Mouse (Mus musculus) right cerebral cortex, postnatal 10 days (tissue): ENCODE results near the gene Meox1.

Experiments used
- DNase-seq, 2 experiments: peaks; one replicate each; pipeline ENCODE4 v3.0.0; 2021; ENCODE audit warnings: low spot score in 2 of 2

Meox1 gene

DNA sequence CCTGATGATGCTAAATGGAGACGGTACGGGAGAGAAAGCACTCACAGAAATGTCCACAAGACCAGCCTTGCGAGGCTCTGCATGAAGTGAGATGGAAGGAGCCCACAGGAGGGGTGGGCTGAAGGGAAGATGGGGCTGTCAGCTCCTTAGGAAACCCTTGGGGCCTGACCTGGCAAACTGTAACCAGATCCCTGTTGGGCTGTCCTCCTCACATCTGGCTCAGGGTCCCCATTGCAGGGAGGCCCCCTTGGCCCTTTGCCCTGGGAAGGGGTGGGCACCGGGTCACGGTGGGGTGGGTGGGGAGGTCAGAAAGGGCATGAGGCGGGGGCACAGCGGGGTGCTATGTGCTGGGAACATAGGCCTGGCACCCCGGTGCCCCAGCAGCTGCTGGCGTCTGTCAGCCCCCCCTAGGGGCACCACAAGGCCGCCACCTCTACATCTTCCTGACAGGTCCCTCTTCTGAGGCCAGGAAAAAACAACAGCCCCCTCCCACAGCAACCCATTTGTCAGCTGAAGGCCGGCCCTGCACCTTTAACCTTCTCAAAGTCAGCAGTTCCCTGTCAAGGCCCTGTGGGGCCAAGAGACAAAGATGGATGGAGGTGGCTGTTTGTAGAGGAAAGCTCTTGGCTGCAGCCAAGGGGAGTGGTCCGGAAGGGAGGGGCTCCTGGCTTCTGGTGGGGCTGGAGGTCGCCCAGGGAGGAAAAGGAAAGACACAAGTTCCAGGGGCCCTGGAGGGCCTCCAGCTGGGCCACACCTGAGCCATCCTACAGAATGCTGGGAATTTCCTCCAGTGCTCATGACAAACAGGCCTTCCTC is 2.6 kb upstream of the Meox1 start:
- DNase-seq: no peak

DNA sequence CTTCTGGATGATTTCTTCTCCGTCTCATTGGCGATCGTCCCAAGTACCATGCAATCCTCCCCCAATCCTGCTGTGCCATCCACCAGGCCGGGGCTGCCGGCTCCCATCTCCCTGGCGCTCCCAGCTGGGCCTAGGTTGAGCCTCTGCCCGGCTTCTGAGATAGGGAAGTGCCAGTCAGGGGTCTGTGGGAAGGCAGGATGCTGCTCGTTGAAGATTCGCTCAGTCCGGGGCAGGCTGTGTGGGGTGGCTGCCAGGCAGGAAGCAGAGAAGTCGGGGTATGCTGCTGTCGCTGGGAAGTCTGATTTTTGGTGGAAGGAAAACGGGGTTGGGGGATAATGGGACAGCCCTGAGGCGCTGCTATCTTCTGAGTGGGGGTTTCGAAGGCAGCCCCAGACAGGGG is 614 bp downstream of the Meox1 start:
- no peak for DNase-seq

DNA sequence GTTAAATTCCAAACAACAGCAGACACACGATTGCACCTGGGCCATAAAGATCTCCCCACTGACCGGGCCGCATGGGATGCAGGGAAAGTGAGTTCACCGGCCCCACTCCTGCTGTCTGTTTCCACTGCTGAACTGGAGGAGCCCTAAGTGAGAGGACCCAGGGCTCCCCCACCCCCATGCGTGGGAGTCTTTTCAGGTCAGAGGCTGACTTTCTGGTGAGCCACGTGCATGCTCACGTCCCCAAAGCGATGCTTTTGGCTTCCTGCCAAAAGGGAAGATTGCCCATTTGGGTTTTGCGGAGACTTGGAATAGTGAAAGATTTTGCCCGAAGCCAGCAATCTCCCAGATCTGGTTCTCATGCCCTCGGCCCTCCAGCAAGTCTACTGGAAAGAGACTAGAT is 2.7 kb downstream of the Meox1 start:
- DNase-seq: peak; percentile 42

DNA sequence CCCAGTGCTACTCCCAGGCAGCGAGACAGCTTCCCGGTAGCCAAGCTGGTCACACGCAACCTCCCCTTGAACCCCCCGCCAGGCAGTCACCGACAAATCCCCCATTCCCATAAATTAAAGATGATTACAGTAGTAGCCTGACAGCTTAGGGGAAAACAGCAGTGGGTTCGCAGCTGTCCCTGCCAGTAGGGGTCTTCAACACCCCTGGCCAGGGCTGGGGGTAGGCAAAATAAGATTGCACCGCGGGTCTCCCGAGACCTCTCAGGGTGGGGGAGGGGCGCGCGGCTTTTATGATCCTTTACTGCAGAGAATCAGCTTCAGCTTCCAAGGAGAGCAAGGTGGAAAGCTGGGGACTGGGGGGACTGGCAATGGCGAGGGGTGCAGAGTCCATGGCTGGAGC is 4.4 kb downstream of the Meox1 start:
- peak in 1 of 2 experiments; percentile 47 for DNase-seq

DNA sequence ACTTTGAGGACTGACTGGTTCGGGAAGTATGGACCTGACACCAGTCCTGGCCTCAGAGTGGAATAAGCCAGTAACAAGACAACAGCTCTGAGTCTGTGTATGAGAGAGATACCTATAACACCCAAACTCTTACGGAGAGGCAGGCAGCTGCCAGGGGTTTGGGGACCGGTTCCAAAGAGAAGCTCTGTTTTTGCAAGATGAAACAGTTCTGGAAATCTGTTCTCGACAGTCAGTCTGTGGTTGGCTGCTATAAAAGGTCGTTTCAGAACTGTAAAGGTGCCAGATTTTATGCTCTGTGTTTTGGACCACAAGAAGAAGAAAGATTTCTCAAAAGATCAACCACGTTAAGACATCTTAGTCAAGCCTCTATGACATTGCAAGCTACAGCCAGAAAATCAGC is 5.4 kb downstream of the Meox1 start:
- peak in 1 of 2 experiments; percentile 55 for DNase-seq

DNA sequence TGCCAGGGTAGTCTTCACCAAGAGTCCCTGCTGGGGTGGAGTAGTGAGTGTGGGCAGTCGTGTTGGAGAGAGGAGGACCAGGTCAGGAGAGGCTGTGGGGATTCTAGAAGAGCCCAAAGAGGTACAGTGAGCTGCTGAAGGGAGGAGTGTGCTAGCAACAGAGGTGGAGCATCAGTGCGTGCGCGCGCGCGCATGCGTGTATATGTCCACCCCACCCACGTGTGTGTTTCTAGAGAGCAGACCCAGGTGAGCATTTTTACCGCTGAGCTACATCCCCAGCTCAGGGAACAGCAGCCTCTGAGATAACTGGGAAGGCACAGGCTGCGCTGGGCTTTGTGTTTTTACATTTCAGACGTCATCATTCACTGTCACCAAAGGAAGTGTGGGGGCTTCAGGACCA is 7.7 kb downstream of the Meox1 start:
- no peak for DNase-seq

DNA sequence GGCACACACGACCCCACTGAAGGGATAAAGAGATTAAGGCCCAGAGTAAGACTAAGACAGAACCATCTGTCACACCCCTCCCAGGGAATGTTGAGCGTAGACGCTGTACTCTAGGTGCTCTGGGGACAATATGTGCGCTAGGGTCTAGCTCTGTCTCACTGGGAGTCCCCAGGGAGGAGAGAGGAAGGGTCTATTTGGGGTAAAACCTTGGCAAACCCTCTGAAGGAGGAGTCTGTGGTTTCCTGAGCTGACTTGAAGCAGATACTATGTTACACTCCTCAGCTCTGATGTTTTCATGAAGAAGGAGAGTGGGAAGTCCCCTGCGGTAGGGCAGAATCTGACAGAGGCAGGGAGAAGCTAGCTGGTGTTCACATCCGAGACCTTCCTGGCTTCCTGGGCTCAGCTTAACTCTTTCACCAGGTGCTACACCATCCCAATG is 8.3 kb downstream of the Meox1 start:
- DNase-seq: no peak

DNA sequence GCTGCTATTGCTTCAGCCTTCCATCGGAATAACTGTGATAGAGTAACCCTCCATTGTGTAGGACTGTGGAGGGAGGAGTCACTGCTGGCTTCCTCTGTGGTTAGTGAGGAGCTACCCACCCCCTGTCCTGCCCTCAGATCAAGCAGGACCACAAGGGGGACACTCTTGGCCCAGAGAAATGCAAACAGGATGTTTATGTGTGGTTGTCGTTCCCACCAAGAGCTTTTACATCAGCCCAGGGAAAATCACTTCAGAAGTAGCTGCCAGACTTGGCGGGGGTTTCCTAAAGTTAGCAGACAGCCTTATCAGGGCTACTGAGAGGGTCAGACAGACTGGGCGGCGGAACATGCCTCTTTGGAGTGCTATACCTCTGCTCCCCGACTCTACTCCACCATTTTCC is 8.9 kb downstream of the Meox1 start:
- no peak for DNase-seq

DNA sequence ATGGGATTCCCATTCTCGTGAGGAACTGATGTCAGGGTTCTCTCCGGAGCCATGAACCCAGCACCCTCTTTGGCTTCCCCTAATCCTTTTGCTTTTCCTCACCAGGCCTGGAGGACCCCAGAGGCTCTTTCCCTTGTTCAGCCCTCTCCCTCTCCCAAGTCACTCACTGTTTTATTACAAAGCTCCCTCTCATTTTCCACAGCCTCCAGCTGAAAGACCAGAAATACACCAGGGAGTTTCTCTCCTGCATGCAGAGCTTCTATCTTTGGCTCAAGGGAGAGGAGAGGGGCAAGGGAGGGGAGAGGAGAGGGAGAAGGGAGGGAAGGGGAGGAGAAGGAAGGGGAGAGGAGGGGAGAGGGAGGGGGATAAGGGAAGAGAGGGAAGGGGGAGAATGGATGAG is 10.3 kb downstream of the Meox1 start:
- DNase-seq: no peak

DNA sequence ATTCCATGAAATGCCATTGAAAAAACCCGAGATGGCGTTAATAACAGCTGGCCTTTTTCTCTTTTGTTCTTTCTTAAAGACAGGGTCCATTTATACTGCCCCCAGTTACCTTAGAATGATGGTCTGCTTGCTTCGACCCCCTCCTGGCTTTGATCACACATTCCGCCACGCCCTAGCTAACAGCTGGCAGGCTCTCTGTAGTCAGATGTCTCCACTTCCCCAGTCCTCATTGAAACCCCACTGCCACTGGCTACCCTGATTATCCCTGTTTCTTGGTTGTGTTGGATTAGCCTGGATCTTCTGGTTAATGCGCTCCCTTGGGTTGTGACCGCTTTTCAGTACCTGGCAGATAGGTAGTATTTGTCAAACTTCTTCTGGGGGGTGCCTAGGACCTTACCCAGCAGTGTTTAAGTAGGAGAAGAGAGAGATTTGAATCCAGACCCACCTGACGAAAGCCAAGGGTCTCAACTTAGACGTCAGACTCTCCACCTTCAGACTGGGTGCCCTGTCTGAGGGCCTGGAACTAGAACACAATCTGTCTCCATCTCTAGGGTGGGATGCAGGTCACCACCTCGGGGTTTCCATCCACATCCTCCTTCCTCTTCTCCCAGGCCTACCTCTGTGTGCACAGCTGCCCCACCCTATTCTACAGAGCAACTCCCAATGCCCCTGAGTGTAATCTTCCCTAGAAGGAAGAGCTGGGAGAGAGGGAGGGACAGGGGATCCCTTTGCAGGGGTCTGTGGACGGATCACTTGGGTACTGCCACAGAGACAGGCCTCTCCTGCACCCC is 11.5 kb downstream of the Meox1 start:
- no peak for DNase-seq

DNA sequence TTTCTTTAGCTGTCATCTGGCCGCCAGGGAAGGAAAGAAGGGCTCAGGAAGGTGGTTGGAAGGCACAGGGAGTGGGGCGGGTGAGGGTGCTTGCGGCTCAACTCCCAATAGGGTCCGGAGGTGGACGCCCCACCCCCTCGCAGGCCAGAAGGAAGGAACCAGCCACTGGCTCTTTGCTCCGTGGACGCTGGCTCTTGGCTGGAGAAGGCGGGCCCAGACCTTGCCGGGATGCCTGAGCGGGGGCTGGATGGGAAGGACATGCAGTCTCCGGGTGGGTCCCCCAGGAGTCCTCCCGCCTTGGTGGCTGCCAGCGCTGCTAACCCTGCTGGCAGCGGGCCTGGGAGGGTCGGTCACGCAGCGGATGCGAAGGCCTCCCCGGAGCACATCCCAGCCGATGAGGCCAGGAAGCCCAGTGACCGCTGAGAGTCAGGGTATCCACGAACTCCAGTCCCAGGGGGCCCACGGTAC is 12.5 kb downstream of the Meox1 start:
- DNase-seq: peak; percentile 57 to 63

DNA sequence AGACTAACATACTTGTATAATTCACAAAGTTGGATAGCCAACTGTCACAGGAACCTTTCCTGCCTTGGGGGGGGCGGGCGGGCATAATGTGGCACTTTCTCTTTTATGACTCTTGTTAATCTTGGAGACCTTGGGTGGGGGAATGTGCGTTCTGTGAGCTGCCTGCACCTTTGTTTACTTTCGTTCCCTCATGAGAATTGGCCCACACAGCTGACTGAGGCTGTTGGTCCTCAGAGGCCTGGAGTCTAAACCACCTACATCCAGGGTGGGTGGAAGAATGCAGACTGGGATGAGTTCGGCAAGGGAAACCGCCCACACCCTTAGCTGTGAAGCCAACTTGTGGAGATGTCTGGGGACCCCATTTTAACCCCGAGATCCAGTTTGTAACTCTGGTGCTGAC is 13.0 kb downstream of the Meox1 start:
- no peak for DNase-seq

DNA sequence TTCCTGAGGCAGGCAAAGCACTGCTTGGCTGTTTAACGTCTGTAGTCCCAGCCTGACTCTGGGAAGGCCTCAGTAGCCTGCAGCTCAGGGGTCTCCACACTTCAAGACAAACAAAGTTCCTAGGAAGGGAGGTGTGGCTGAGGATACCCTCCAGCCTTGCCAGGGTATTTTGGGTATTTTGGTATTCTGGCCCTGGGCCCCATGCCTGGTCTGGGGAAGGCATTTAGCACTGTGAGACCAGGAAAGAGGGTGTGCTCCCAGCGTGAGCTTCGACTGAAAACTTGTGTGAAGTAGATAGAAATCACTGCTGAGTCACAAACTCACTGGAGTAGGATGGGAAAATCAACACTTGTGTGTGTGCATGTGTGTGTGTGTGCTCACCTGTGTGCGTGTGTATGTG is 14.5 kb downstream of the Meox1 start:
- DNase-seq: no peak

DNA sequence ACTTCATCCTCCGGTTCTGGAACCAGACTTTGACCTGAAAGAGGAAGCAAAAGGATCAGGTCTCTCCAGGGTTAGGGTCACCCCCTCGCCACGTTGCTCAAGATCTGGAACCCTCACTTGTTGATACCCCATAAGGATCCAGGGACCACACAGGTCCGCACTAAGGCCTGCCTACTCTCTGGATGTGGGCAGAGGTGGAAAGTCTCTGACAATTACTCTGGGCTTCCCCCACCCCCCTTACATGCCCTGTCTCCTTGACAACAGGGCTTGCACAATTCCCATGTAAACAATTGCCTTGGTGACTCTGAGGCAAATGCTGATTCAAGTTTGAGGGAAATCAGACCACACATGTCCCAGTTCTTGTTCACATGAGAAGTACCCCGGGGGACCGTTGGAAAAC is 15.5 kb downstream of the Meox1 start:
- no peak for DNase-seq

DNA sequence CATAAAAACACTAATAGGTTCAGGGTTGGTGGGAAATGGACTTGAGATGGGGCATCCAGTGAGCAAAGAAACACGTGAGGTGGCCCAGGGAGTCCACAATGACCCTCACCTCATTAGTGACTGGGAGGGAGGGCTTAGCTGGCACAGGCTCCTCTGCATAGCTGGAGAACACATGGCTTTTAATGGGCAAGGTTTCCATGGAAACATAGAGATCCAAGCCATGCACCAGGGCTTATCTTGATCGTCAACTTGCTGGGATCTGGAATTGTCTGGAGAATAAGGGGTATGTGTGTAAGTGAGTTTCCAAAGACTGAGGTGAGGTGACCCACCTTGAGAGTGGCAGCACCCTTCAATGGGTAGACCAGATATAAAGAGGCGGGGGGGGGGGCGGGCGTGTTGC is 19.2 kb downstream of the Meox1 start:
- peak in 1 of 2 experiments; percentile 45 for DNase-seq

DNA sequence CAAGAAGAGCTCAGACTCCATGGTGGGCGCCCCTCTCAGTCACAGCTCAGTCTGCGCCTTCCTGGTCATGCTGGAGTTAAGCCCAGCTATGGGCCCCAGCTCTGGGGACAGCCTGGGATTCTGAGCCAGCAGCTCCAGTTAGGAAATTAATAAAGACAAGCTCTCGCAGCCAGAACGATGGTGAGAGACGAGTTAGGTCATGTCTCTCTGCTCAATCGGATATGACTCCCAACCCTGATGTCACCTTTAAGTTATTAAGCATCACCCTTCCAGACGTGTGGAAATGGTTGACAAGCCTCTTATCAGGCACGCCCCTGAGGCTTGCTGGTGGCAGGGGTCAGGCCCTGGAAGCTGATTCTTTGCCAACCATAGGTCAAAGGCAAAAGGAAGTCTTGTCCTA is 20.3 kb downstream of the Meox1 start:
- peak; percentile 42 to 50 for DNase-seq

DNA sequence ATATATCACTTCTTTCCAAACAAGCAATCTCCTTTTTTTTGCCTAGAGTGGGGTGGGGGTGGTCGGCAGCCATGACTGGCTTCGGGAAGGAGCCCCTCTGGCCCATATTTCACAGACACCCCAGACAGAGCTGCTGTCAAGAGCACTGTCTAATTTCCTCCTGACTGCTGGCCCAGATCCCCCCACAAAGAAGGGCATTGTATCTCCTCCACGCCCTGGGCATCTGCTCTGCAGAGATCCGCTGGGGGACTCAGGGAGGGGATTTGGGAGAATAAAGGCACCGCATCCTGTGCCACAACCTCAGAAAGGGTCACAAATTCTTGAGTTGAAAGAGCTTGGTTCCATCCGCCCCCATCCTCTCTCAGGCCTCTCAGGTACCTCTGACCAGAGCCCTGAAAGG is 22.7 kb downstream of the Meox1 start:
- DNase-seq: no peak

DNA sequence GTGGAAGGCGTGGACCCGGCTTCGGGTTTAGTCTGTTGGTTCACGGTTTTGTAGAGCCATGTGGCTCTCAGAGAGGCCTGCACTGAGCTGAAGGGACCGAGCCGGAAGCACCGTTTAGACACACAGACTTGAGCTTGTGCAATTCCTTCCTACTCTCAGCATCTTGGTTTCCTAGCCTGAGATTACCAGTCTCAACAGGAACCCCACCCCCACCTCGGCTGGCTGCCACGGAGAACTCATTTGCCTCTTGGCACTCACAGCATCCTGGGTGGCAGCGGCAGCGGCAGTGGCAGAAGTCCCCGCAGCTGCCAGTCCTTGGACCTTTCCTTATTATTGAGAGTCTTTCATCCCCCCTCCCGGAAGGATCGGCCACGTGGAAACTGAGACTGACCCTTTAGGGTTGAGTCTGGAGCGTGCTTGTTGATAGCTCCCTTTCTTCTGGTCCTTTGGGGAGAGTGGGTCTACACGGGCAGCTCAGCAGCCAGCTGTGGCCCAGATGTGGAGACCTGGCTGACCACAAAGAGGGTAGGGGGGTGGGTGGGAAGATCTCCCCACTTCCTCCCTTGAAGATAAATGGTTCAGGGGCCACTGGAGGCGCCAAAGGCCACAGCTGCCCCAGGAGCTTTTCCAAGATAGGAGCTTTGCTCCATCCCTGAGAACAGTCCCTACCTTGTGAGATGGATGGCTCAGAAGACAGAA is 24.0 kb downstream of the Meox1 start:
- peak; percentile 80 to 82 for DNase-seq

DNA sequence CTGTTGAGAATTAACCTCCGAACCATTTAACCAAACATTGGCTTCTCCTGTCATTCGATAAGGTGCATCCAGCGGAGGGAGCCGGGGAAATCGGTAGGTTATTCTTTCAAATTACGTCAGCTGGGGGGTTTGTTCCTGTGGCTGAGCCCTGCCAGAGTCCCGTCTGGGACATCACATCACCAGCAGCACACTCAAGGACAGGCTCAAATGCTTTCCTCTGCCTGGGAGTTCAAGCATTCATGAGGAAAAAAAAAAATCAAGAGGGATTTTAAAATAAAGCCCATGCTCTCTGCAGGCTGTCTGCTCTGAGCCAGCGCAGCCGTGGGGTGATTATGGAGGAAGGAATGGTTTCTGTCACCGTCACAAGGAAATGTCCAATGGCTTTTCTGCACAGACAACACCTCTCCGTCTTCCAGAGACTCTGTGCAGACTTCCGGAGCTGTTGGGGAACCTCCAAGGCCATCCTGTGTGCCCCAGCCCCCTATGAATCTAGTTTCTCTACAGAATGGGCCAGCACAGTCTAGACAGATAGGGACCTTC is 26.6 kb downstream of the Meox1 start:
- DNase-seq: no peak

DNA sequence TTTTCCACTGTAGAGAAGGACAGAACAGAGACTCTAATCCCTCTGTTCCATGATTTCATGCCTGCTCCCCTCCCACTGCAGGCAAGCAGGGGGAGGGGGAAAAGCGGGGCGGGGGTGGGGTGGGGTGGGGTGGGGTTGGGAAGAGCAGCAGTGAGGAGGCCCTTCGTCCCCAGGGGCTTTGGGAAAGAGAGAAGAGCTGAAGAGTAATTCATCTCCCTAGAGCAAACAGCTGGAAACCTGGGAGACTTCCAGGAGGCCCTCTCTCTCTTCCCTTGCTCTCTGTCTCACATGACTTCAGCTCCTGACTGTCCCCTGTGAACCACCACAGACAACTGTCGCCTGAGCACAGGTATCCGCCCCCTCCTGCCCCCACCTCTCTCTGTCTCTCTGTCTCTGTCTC is 35.4 kb downstream of the Meox1 start:
- DNase-seq: no peak

DNA sequence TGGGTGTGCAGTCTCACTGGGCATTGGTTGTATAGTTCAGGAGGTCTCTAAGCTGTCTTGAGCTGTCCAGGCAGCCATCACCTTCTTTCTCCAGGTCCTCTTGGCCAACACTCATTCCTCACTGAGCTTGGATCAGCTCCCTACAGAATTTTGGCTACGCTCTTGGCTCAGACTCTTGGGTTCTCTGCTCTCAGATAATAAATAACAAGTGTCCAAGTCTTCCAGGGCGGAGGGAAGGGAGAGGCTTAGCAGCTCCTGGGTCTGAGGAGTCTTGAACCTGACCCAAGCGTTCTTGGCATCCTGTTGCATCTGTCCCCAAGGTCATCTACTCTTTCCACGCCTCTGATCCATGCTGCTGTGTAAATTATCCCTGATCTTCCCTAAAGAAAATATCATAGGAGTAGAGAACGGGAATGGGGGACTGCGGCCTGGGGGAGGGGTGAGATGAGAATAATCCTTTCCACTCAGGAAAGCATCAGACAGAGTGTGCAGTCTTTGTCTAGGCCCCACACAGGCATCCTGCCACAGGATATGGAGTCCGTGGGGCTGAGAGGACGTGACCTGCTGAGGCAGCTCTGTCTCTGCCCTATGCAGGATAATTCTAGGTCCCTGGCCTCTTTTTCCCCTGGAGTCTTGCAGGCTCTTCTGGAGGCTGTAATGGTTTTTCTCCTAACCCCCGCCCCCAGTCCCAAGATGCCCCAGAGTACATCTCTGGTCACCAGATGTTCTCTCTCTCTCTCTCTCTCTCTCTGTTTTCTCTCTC is 38.0 kb downstream of the Meox1 start:
- no peak for DNase-seq
